Mouse (Mus musculus) stomach, postnatal 0 days (tissue): ENCODE results near the gene Fcrla.

Source experiments
- CTCF ChIP-seq: IDR thresholded peaks from 2 replicates; pipeline ENCODE4 v1.5.1; 2016; ENCODE audit warnings: antibody characterized with exemption, low read depth, mild to moderate bottlenecking, moderate library complexity
- EP300 ChIP-seq: optimal IDR thresholded peaks from 2 replicates; pipeline ENCODE3; 2016; ENCODE audit warnings: antibody characterized with exemption

DNA sequence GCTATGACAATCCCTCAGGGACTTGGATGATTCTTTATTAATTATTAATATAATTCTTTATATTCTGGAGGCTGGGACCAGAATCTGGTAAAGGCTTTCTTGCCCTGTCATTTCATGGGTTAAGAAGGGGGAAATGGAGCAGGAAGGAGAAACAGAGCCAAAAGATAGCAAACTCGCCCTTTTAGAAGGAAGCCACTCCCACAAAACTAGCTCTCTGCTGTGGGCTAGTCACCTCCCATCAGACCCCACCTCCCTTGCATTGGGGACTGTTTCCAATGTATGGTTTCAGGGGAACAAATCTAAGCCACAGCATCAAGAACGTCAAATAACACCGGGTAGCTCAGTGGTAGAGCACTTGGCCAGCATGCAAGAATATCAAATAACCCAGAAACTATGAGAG, 30.8 kb upstream of the Fcrla start:
- no peak for TF ChIP-seq CTCF
- no peak for TF ChIP-seq EP300
